Mouse (Mus musculus): ENCODE results near the gene Fgfr2.

DNA sequence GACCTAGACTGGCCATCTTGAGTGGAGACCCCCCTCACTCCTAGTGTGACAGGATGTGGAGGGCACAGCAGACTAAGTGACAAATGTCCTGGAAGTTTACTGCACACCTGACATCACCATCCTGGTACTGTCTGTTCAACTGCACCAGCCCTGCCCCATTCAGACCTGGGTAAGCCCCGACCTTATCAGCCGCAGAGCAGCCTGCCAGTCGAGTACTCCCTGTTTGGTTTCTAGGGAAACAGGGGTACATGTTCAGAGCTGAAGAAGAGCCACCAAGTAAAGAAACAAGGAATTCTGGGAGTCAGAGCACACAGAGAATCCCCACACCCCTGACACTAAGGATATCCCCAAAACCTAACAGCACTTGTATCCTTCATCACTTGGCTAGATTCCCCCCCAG, 861.3 kb downstream of the Fgfr2 start:
- TF ChIP-seq CTCF (IDR thresholded peaks at IDR 0.05) (no peak), EP300 (IDR thresholded peaks at IDR 0.05) (no peak)
